18 mouse cellular contexts compared by ENCODE assay signal in genomic region chr16:43341916-43342455, GRCm38 (mm10).
"Had no signal": no experiment of that assay in that cellular context is flagged by ENCODE, and none has a peak within 500 bp of the region (broad histone marks: within the 10 kb centered on the region; RNA-seq: fewer than 3 reads in every experiment).

No protein-coding gene starts in this region.

- H3K4me3 ChIP-seq: left cerebral cortex, adult 2 months; limb, embryonic 15.5 days; midbrain, embryonic 10.5 days; midbrain, embryonic 15.5 days; neural tube, embryonic 13.5 days had no signal

- H3K4me2 ChIP-seq: limb, embryonic 15.5 days; midbrain, embryonic 15.5 days; neural tube, embryonic 13.5 days had no signal

- H3K9ac ChIP-seq: limb, embryonic 15.5 days; liver, embryonic 14.5 days; midbrain, embryonic 15.5 days; neural tube, embryonic 13.5 days had no signal

- ATAC-seq: intestine, postnatal 0 days; midbrain, embryonic 15.5 days had no signal

- H3K27ac ChIP-seq: left cerebral cortex, adult 2 months; limb, embryonic 15.5 days; liver, embryonic 14.5 days; midbrain, embryonic 10.5 days; midbrain, embryonic 15.5 days; neural tube, embryonic 13.5 days had no signal

- H3K4me1 ChIP-seq: limb, embryonic 15.5 days; midbrain, embryonic 10.5 days; midbrain, embryonic 15.5 days; neural tube, embryonic 13.5 days had no signal

- H3K36me3 ChIP-seq: limb, embryonic 15.5 days; midbrain, embryonic 10.5 days; midbrain, embryonic 15.5 days; neural tube, embryonic 13.5 days had no signal

- H3K27me3 ChIP-seq: limb, embryonic 15.5 days; midbrain, embryonic 15.5 days; neural tube, embryonic 13.5 days had no signal

- DNase-seq: kidney, adult 9 months; kidney, postnatal 10 days; kidney, postnatal 4 days; lung, adult 2 months; lung, postnatal 10 days; lung, postnatal 4 days; retina, postnatal 1 day; right cerebral cortex, postnatal 4 days; spleen, adult 18-20 months; thymus, adult 18-20 months; thymus, postnatal 25 days had no signal

- H3K9me3 ChIP-seq: limb, embryonic 15.5 days; midbrain, embryonic 10.5 days; midbrain, embryonic 15.5 days; neural tube, embryonic 13.5 days had no signal
